Mouse (Mus musculus): ENCODE data around the gene Ly6g6e. TPM values are rescaled to one million over a fixed set of nuclear protein-coding genes. Genes with fewer than 3 reads are reported as not detected.
"Not testable (repeated sequence)": the region's sequence is repeated elsewhere in the genome, so short reads cannot be mapped to it uniquely, and the experiment has no call there.

The Ly6g6e gene
- not detected in 2 replicates for total RNA-seq (2015)
- total RNA-seq (2017): not detected in 2 replicates

- ATAC-seq (replicated peaks; ENCODE audit: poor library complexity): no peak
Observed at GRCm38 (mm10) chr17:35076507-35077176, at the start of gene Ly6g6e. TSS of gene Ly6g6e (plus strand) at chr17:35076902.

GRCm38 (mm10) chr17:35027277-35028068 is 49.2 kb upstream of the Ly6g6e start, which contains the start of gene Sapcd1:
TSS of gene Sapcd1 (minus strand) at chr17:35028016.
- peak; percentile 9; the same call in 1 of the 2 replicates for ATAC-seq (replicated peaks; ENCODE audit: poor library complexity)

GRCm38 (mm10) chr17:35028315-35028714 is 48.4 kb upstream of the Ly6g6e start:
- no peak for ATAC-seq (replicated peaks; ENCODE audit: poor library complexity)

GRCm38 (mm10) chr17:35029691-35030532 is 46.8 kb upstream of the Ly6g6e start:
- peak; percentile 69 for ATAC-seq (replicated peaks; ENCODE audit: poor library complexity)

GRCm38 (mm10) chr17:35031272-35031671 is 45.4 kb upstream of the Ly6g6e start:
- no peak for ATAC-seq (replicated peaks; ENCODE audit: poor library complexity)

- ATAC-seq (replicated peaks; ENCODE audit: poor library complexity): peak; percentile 46
Observed at GRCm38 (mm10) chr17:35031880-35032279, 44.8 kb upstream of the Ly6g6e start.

- ATAC-seq (replicated peaks; ENCODE audit: poor library complexity): peak; percentile 29
Observed at GRCm38 (mm10) chr17:35032323-35032870, 44.3 kb upstream of the Ly6g6e start.

- not testable (repeated sequence) for ATAC-seq (replicated peaks; ENCODE audit: poor library complexity)
Observed at GRCm38 (mm10) chr17:35033703-35034102, 43.0 kb upstream of the Ly6g6e start.

- no peak for ATAC-seq (replicated peaks; ENCODE audit: poor library complexity)
Observed at GRCm38 (mm10) chr17:35034896-35035295, 41.8 kb upstream of the Ly6g6e start.

- no peak for ATAC-seq (replicated peaks; ENCODE audit: poor library complexity)
Observed at GRCm38 (mm10) chr17:35039121-35039873, 37.4 kb upstream of the Ly6g6e start.

GRCm38 (mm10) chr17:35043794-35044193 is 32.9 kb upstream of the Ly6g6e start:
- ATAC-seq (replicated peaks; ENCODE audit: poor library complexity): no peak

- no peak for ATAC-seq (replicated peaks; ENCODE audit: poor library complexity)
Observed at GRCm38 (mm10) chr17:35044904-35045806, 31.5 kb upstream of the Ly6g6e start.

- ATAC-seq (replicated peaks; ENCODE audit: poor library complexity): no peak
Observed at GRCm38 (mm10) chr17:35045807-35046680, 30.7 kb upstream of the Ly6g6e start.

- peak; percentile 74 for ATAC-seq (replicated peaks; ENCODE audit: poor library complexity)
Observed at GRCm38 (mm10) chr17:35046681-35047455, 29.8 kb upstream of the Ly6g6e start, which contains the start of gene Msh5. TSS of gene Msh5 (minus strand) at chr17:35046745.

GRCm38 (mm10) chr17:35047688-35048087 is 29.0 kb upstream of the Ly6g6e start:
- ATAC-seq (replicated peaks; ENCODE audit: poor library complexity): no peak

GRCm38 (mm10) chr17:35048149-35048931 is 28.4 kb upstream of the Ly6g6e start:
- ATAC-seq (replicated peaks; ENCODE audit: poor library complexity): peak; percentile 3; the same call in 1 of the 2 replicates

All from megakaryocyte progenitor cell, adult 5-6 weeks (primary cell).